Mouse (Mus musculus): ENCODE results near the gene Ugt1a5. TPM values are rescaled to one million over a fixed set of nuclear protein-coding genes. Genes with fewer than 3 reads are reported as not detected.

Ugt1a5 gene
- total RNA-seq, 2 experiments from 2014 or later: 0.36 TPM; not detected in 1

DNA sequence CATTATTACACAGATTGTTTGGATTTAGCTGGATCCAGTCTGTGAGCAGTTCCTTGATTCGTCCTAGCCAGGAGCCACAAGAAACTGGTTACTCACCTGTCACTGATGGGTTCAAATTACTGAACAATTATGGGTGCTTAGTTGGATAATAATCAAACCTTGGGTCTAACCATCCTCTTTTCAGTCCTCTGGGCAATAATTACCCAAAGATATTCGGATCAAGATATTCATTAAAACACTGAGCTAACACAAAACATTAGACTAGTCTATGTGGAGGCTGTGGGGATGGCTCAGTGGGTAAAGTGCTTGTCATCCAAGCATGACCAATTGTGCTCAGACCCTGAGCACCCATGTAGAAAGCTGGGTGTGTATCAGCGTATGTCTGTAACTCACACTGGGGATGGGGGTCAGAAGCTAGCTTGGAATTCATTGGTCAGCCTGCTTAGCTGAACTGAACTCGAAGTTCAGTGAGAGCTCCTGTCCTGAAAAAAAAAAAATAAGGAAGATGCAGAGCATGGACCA lies 70.1 kb downstream of the Ugt1a5 start:
- intact Hi-C loops (cut with DNase I): no loop called here
- DNase-seq: no peak

DNA sequence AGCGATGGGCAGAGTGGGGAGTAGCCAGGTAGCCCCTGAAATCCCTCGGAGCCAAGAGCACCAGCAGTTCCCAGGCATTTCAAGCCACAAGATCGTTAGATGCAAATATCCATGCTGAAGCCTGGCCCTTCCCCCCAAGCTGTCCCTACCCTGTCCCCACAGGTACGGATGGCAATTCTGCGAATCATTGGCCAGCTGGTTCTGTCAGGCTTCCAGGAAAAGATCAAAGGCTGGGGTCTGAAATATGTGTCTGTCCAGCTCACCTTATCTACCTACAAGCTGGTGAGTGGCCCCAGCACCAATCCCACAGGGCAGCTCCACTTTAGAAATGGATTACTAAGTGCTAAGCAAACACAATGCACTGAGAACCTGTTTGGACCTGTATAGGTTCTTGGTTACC lies 71.5 kb downstream of the Ugt1a5 start:
- DNase-seq: no peak
- intact Hi-C loops (cut with DNase I): no loop called here

GRCm38 (mm10) chr1:88238771-88239170 lies 73.0 kb downstream of the Ugt1a5 start:
- intact Hi-C loops (cut with DNase I): no loop called here
- no peak for DNase-seq

- no peak for DNase-seq
- intact Hi-C loops (cut with DNase I): no loop called here
These were observed 74.3 kb downstream of the Ugt1a5 start for GRCm38 (mm10) chr1:88240072-88240471.

DNA sequence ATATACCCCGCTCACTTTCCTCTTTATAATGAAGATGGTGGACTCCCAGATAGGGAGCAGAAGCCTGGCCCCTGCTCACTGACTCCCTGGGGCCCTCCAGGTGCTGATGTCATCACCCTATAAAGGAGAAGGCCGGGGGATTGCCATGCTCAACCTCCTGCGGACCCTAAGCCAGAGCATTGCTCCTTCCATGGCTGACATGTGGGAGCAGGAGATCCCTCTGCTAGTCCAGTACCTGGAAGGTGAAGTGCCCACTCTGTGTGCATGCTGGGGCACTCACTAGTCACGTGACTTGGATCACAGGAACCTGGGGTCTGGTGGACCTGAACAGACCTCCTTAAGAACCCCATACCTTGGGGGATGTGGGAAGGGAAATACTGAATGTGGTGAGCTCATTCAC lies 74.8 kb downstream of the Ugt1a5 start:
- no peak for DNase-seq
- intact Hi-C loops (cut with DNase I): no loop called here

DNA sequence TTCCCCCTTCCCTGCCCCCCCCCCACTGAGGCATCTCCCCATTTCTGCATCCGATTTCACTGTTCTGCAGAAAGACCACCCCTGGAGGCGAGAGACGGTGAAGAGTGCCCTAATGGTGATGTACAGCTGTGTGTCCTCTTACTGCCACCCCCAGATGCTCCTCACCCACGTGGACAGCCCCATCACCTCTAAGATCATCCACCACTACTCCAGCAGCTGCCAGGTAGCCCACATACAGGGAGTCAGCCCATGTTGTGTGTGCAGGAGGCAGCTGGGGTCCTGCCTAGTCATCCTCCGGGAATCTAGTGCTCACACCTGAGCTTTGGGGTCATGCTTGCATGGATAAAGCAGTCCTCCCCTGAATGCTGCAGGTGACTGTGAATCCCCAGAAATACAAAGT lies 78.0 kb downstream of the Ugt1a5 start:
- intact Hi-C loops (cut with DNase I): no loop called here
- DNase-seq: no peak

GRCm38 (mm10) chr1:88245881-88246280 lies 80.1 kb downstream of the Ugt1a5 start:
- intact Hi-C loops (cut with DNase I): no loop called here
- DNase-seq: no peak

DNA sequence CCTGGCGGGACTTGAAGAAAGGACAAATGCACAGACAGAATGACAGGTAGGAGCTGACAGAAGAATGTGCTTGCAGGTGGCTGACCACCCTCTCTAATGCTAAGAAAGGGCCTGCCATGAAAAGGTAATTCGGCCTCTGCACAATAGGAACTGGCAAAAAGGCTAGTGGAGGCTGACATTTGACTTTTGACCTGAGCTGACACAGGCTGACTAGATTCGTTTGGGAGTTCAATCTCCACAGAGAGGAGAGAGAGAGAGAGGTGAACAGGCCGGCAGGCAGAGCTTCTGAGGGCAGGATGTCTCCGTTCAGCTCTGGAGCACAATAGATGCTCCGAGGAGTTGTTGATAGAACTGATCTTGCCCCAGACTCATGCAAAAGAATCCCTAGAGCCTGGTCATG lies 80.6 kb downstream of the Ugt1a5 start:
- intact Hi-C loops (cut with DNase I): no loop called here
- no peak for DNase-seq

- intact Hi-C loops (cut with DNase I): no loop called here
- DNase-seq: no peak
These were observed 81.8 kb downstream of the Ugt1a5 start for GRCm38 (mm10) chr1:88247660-88248059.

DNA sequence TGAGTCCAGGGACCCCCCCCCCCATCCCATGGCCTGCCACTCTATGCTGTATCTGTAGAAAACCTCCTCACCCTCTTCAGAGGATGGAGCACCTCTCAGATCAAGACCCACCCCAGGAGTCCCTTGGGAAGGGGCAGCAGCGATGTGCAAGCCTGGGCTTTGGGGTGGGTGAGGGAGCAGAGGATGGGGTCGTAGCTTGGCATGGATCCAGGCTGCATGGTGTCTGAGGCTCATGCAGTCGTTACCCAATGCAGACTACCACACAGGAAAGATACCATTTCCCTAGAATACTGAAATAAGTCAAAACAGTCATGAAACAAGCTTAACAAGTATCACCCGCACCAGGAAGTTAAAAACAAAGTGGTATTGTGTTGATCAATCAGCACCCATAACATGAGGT lies 82.8 kb downstream of the Ugt1a5 start:
- intact Hi-C loops (cut with DNase I): no loop called here
- peak; percentile 45 for DNase-seq

GRCm38 (mm10) chr1:88249596-88249995 lies 83.8 kb downstream of the Ugt1a5 start:
- intact Hi-C loops (cut with DNase I): no loop called here
- no peak for DNase-seq

GRCm38 (mm10) chr1:88250023-88250422 lies 84.2 kb downstream of the Ugt1a5 start:
- DNase-seq: no peak
- intact Hi-C loops (cut with DNase I): no loop called here

- intact Hi-C loops (cut with DNase I): no loop called here
- no peak for DNase-seq
These were observed 87.3 kb downstream of the Ugt1a5 start for GRCm38 (mm10) chr1:88253106-88253505.

DNA sequence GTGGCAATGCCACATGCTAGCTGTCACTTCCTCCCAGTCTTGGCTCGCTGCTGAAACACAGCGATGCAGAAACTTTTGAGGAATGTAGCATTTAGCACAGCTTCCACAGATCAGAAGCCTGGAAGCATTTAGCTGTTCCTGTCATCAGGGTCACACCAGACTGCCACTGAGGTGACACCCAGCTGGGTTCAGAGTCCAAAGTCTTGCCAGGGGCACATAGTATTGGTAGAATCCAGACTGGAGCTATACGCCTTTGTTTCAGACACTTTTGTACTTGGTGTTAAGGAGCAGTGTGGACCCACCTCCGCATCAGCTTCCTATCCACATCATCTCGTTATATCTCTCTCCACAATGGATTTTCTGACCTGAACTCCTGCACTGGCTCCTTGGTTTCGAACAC lies 87.7 kb downstream of the Ugt1a5 start:
- DNase-seq: no peak
- intact Hi-C loops (cut with DNase I): no loop called here

- peak; percentile 93 for DNase-seq
- intact Hi-C loops (cut with DNase I): no loop called here
These were observed 89.1 kb downstream of the Ugt1a5 start for GRCm38 (mm10) chr1:88254793-88255465.

- no peak for DNase-seq
- intact Hi-C loops (cut with DNase I): no loop called here
These were observed 89.7 kb downstream of the Ugt1a5 start for GRCm38 (mm10) chr1:88255466-88255857.

DNA sequence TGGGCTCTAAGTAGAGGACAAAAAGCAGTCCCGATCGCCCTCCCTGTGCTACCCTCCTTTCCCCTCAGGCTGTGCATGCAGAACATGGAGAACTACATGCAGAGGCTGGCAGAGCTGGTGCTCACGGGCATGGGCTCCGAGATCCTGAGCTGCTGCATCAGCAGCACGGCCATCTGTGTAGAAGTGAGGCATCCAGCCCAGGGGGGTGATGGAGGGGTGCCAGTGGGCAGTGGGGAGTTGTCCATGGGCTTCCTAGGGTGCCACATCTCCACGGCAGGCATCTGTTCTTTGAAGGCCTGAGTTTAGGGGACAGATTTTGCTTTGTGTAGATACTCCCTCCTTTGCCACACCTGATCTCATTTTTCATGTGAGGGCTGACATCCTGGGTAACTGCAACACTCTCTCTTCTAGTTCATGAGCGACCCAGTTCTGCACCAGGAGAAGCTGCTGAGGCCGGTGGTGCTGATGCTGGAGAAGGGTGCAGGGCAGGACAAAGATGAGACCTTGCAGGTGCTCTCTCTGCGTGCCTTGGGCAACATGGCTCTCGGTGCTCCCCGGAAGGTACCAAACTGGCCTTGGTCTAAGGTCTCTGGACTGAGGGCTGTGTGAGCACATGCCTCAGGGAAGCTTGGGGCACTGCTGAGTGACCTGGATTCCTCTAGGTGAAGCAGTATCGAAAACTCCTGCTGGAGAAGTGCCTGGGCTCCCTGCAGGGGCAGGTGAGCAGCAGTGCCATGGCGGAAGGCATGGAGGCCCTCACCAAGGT lies 90.4 kb downstream of the Ugt1a5 start:
- intact Hi-C loops (cut with DNase I): no loop called here
- peak; percentile 76 for DNase-seq

- intact Hi-C loops (cut with DNase I): no loop called here
- no peak for DNase-seq
These were observed 91.3 kb downstream of the Ugt1a5 start for GRCm38 (mm10) chr1:88256886-88257663.

DNA sequence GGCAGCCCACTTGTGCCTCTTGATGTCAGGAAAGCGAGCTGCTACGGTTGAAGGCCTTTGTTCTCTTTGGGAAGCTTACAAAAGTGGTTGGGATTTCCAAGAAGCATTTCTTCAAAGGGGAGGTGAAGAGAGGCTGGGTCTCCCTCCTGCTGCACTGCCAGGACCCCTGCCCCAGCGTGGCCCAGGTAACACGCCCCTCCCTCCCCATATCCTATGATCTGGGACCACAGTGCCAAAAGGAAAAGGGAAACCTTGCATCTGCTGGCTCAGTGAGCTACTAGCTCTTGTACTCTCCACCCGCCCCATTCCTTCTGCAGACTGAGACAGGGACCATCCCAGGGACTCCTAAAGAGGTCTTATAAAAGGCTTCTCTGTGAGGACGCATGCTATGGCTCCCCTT lies 91.9 kb downstream of the Ugt1a5 start:
- DNase-seq: no peak
- intact Hi-C loops (cut with DNase I): no loop called here

DNA sequence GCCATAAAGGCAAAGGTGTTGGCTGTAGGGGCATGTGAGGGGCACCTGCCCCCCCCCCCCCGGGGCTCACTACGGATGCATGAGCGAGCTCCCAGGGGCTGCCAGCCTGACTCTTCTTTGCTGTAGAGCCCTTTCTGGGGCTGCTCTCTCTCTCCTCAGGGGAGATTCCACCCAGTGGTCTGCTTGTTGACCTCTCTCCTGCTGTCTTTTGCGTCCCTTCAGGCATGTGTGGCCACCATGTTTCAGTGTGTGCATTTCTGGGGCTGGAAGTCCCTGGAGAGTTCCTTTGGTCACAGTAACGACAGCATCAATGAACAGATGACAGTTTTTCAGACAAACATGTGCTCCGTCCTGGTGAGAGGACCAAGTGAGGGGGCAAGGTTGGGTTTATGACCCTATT lies 92.5 kb downstream of the Ugt1a5 start:
- DNase-seq: no peak
- intact Hi-C loops (cut with DNase I): no loop called here

GRCm38 (mm10) chr1:88258881-88259642 lies 93.2 kb downstream of the Ugt1a5 start:
- DNase-seq: peak; percentile 73

More at GRCm38 (mm10) chr1:88258881-88259642, 93.2 kb downstream of the Ugt1a5 start:
- intact Hi-C loops (cut with DNase I): no loop called here

Measured in left cerebral cortex, postnatal 4 days (tissue).